Mouse (Mus musculus) CH12.LX (cell line): ENCODE results near the gene Gm9964.
"Not testable (repeated sequence)": the region's sequence is repeated elsewhere in the genome, so short reads cannot be mapped to it uniquely, and the experiment has no call there.

Source experiments
- POLR2A ChIP-seq: IDR thresholded peaks from 2 replicates; pipeline ENCODE4 v1.6.1; 2011; ENCODE audit warnings: low read depth, mild to moderate bottlenecking, improper control_type of control experiment, low read length
- ZMIZ1 ChIP-seq: IDR thresholded peaks from 2 replicates; pipeline ENCODE4 v1.6.1; 2012; ENCODE audit warnings: low read depth, mild to moderate bottlenecking, inconsistent platforms, low read length, improper control_type of control experiment

GRCm38 (mm10) chr11:79304245-79304644 lies 7.5 kb upstream of the Gm9964 start:
- not testable (repeated sequence) for TF ChIP-seq ZMIZ1, POLR2A
